Mouse (Mus musculus) testis, adult 2 months (tissue): Measurements from ENCODE around the gene Cdkl1.

Source experiments
- CTCF ChIP-seq: fragments of 200-500 bp; IDR thresholded peaks from 2 replicates; pipeline ENCODE4 v1.5.1; 2012; ENCODE audit warnings: low read depth, mild to moderate bottlenecking, inconsistent platforms, low read length, moderate library complexity; ENCODE audit not compliant: control insufficient read depth, insufficient read depth, insufficient replicate concordance
- POLR2A ChIP-seq: fragments of 200-500 bp; IDR thresholded peaks from 2 replicates; pipeline ENCODE4 v1.6.1; 2012; ENCODE audit warnings: low read depth, mild to moderate bottlenecking, inconsistent platforms, low read length, moderate library complexity; ENCODE audit not compliant: control insufficient read depth

- TF ChIP-seq CTCF, result no peak
- TF ChIP-seq POLR2A, result no peak
Observed at GRCm38 (mm10) chr12:69811976-69812375, 20.9 kb upstream of the Cdkl1 start.
